Mouse (Mus musculus) Patski (cell line): ENCODE measurements around the gene Spag5. TPM values are rescaled to one million over a fixed set of nuclear protein-coding genes. Genes with fewer than 3 reads are reported as not detected.

ENCODE experiments used
- ATAC-seq: fragments of 100-300 bp; one replicate; pipeline ENCODE4 v1.8.0; 2021
- CTCF ChIA-PET: fragments of 350-600 bp; sonication (Branson Sonifier 250); formaldehyde crosslinking; loops from one replicate; lab custom pipeline; 2022; ENCODE audit warnings: inconsistent platforms; lab: Charles Lee
- POLR2A ChIA-PET: fragments of 350-600 bp; sonication (Branson Sonifier 250); formaldehyde crosslinking; loops from one replicate; lab custom pipeline; 2022; ENCODE audit warnings: antibody characterized with exemption, inconsistent platforms; lab: Charles Lee
- DNase-seq: peaks from one replicate; pipeline ENCODE4 v3.0.0-alpha.2; 2011; ENCODE audit warnings: low read depth, low spot score
- H3K27me3 ChIP-seq: fragments of 371-371 bp; one replicate; pipeline ENCODE4 v1.5.1; 2021
- CTCF ChIP-seq: fragments of 100-300 bp; IDR thresholded peaks from one replicate; pipeline ENCODE4 v1.5.1; 2021
- in situ Hi-C: fragments of 300-500 bp; cut with MboI; formaldehyde crosslinking; loops from 3 replicates; pipeline ENCODE4 v1.11.1; 2018; ENCODE audit warnings: low pct_unique_long_range_greater_than_20kb, mixed read lengths
- polyA plus RNA-seq: library from polyadenylated mRNA; unstranded; gene quantifications from one replicate; pipeline ENCODE4 v1.2.3, GENCODE M21; 2021

Gene Spag5
- polyA plus RNA-seq, 1 experiment from 2014 or later: 45.2 TPM

GRCm38 (mm10) chr11:78363309-78364007 is 62.1 kb downstream of the Spag5 start:
- DNase-seq (peak; percentile 73), ATAC-seq (peak; percentile 67)
- ChIA-PET CTCF (interaction anchor here (1.4 to 18.5 kb wide), 3 partner anchors 10 to 33 kb away, joined by 5 to 473 read pairs (median 12); no protein-coding TSS in a partner anchor), POLR2A (interaction anchor here (0.7 to 10.0 kb wide), 6 partner anchors 15 to 59 kb away, joined by 3 to 160 read pairs (median 4); no protein-coding TSS in a partner anchor)
- in situ Hi-C loops: loop anchor here (5.0 kb wide), 1 partner anchor 34 kb away; no protein-coding TSS in a partner anchor
- no peaks in the 10 kb centered on the region for H3K27me3 ChIP-seq
- no peak for TF ChIP-seq CTCF

- ATAC-seq: peak; percentile 58
- in situ Hi-C loops: loop anchor here (5.0 kb wide), 1 partner anchor 33 kb away; no protein-coding TSS in a partner anchor
- TF ChIP-seq CTCF: no peak
- no peaks in the 10 kb centered on the region for H3K27me3 ChIP-seq
- ChIA-PET POLR2A (interaction anchor here (0.8 to 10.0 kb wide), 3 partner anchors 13 to 33 kb away, joined by 3 to 160 read pairs (median 3); no protein-coding TSS in a partner anchor), CTCF (interaction anchor here (1.4 to 18.5 kb wide), 3 partner anchors 9 to 32 kb away, joined by 5 to 473 read pairs (median 12); no protein-coding TSS in a partner anchor)
- DNase-seq: peak; percentile 86
These were observed 62.8 kb downstream of the Spag5 start for GRCm38 (mm10) chr11:78364103-78364502.

GRCm38 (mm10) chr11:78367456-78368225 is 66.3 kb downstream of the Spag5 start:
- in situ Hi-C loops: no loop called here
- no peak for ATAC-seq
- ChIA-PET CTCF (interaction anchor here (3.3 to 18.5 kb wide), 2 partner anchors 8 to 29 kb away, joined by 18 to 473 read pairs; no protein-coding TSS in a partner anchor), POLR2A (interaction anchor here (10.0 kb wide), 1 partner anchor 30 kb away, joined by 160 read pairs; no protein-coding TSS in a partner anchor)
- no peaks in the 10 kb centered on the region for H3K27me3 ChIP-seq
- DNase-seq: no peak
- TF ChIP-seq CTCF: no peak

GRCm38 (mm10) chr11:78370389-78370788 is 69.1 kb downstream of the Spag5 start:
- DNase-seq (peak; percentile 77), ATAC-seq (peak; percentile 75)
- ChIA-PET POLR2A (interaction anchor here (1.2 to 1.5 kb wide), 2 partner anchors 11 to 13 kb away, joined by 5 to 7 read pairs; no protein-coding TSS in a partner anchor), CTCF (interaction anchor here (0.8 to 3.3 kb wide), 4 partner anchors 11 to 29 kb away, joined by 3 to 18 read pairs (median 6); no protein-coding TSS in a partner anchor)
- H3K27me3 ChIP-seq: no peaks in the 10 kb centered on the region
- TF ChIP-seq CTCF: no peak
- in situ Hi-C loops: no loop called here

GRCm38 (mm10) chr11:78371711-78372110 is 70.4 kb downstream of the Spag5 start:
- ChIA-PET CTCF (interaction anchor here (1.1 to 4.1 kb wide), 5 partner anchors 8 to 28 kb away, joined by 3 to 12 read pairs (median 7); no protein-coding TSS in a partner anchor), POLR2A (interaction anchor here (0.8 to 1.0 kb wide), 2 partner anchors 10 to 11 kb away, joined by 3 to 4 read pairs; no protein-coding TSS in a partner anchor)
- ATAC-seq (no peak), DNase-seq (no peak)
- in situ Hi-C loops: no loop called here
- no peak for TF ChIP-seq CTCF
- H3K27me3 ChIP-seq: no peaks in the 10 kb centered on the region

Other genes starting within 250 kb of the Spag5 start
- 22.1 TPM for gene Eral1, start 221.1 kb upstream of the Spag5 start, polyA plus RNA-seq
- gene Fam222b, start 206.9 kb upstream of the Spag5 start, polyA plus RNA-seq: 18.6 TPM
- 101 TPM for gene Traf4, start 135.9 kb upstream of the Spag5 start, polyA plus RNA-seq
- gene Nek8, start 124.9 kb upstream of the Spag5 start, polyA plus RNA-seq: 19.6 TPM
- gene Tlcd1, start 124.8 kb upstream of the Spag5 start, polyA plus RNA-seq: 13.6 TPM
- gene Rpl23a, start 117.9 kb upstream of the Spag5 start, polyA plus RNA-seq: 1,270 TPM
- 138 TPM for gene Rab34, start 113.1 kb upstream of the Spag5 start, polyA plus RNA-seq
- 0.18 TPM for gene Proca1, start 108.1 kb upstream of the Spag5 start, polyA plus RNA-seq
- gene Sdf2, start 55.8 kb upstream of the Spag5 start, polyA plus RNA-seq: 118 TPM
- 69.2 TPM for gene Supt6, start 55.5 kb upstream of the Spag5 start, polyA plus RNA-seq
- 192 TPM for gene 2610507B11Rik, start 39.8 kb upstream of the Spag5 start, polyA plus RNA-seq
- 0.30 TPM for gene BC030499, start 10.7 kb upstream of the Spag5 start, polyA plus RNA-seq
- 0.32 TPM for gene Aldoc, start 21.4 kb downstream of the Spag5 start, polyA plus RNA-seq
- gene Pigs, start 26.9 kb downstream of the Spag5 start, polyA plus RNA-seq: 96.5 TPM
- 55.0 TPM for gene Unc119, start 42.0 kb downstream of the Spag5 start, polyA plus RNA-seq
- 0.37 TPM for gene Foxn1, start 85.0 kb downstream of the Spag5 start, polyA plus RNA-seq
- gene Slc13a2, start 120.7 kb downstream of the Spag5 start, polyA plus RNA-seq: 1.1 TPM
- 15.6 TPM for gene Slc46a1, start 164.2 kb downstream of the Spag5 start, polyA plus RNA-seq
- gene Sarm1, start 196.2 kb downstream of the Spag5 start, polyA plus RNA-seq: 1.4 TPM
- not detected for gene Vtn, start 197.6 kb downstream of the Spag5 start, polyA plus RNA-seq
- not detected for gene Sebox, start 201.9 kb downstream of the Spag5 start, polyA plus RNA-seq
- 48.0 TPM for gene Tmem199, start 210.6 kb downstream of the Spag5 start, polyA plus RNA-seq
- gene Poldip2, start 210.7 kb downstream of the Spag5 start, polyA plus RNA-seq: 148 TPM
- gene Tnfaip1, start 234.8 kb downstream of the Spag5 start, polyA plus RNA-seq: 68.3 TPM
- 77.8 TPM for gene Ift20, start 234.8 kb downstream of the Spag5 start, polyA plus RNA-seq
- gene Tmem97, start 249.2 kb downstream of the Spag5 start, polyA plus RNA-seq: 19.1 TPM